Mouse (Mus musculus) adrenal gland, postnatal 14 days (tissue): ENCODE measurements around the gene Hyou1. TPM values are rescaled to one million over a fixed set of nuclear protein-coding genes. Genes with fewer than 3 reads are reported as not detected.
"Not testable (repeated sequence)": the region's sequence is repeated elsewhere in the genome, so short reads cannot be mapped to it uniquely, and the experiment has no call there.

Source experiments
- DNase-seq: peaks from one replicate; pipeline ENCODE4 v3.0.0; 2021; ENCODE audit warnings: mixed read lengths
- total RNA-seq: library from RNA; stranded (reverse); gene quantifications from 2 replicates; pipeline ENCODE4 v1.2.3, GENCODE M21; 2021

Hyou1 gene
- total RNA-seq, 1 experiment from 2014 or later = 122 TPM

GRCm38 (mm10) chr9:44351396-44351795 lies 27.9 kb upstream of the Hyou1 start:
- no peak for DNase-seq

- DNase-seq = no peak
Measured at GRCm38 (mm10) chr9:44352337-44352736, 27.0 kb upstream of the Hyou1 start.

GRCm38 (mm10) chr9:44353142-44353541 lies 26.1 kb upstream of the Hyou1 start:
- DNase-seq = peak; percentile 59

- DNase-seq = peak; percentile 42
Measured at GRCm38 (mm10) chr9:44357207-44357606, 22.1 kb upstream of the Hyou1 start.

- DNase-seq = peak; percentile 97
Measured at GRCm38 (mm10) chr9:44361190-44361917, 17.9 kb upstream of the Hyou1 start, which contains the start of gene Vps11. Vps11 (minus strand) TSS chr9:44361670.

GRCm38 (mm10) chr9:44361931-44362330 lies 17.4 kb upstream of the Hyou1 start:
- not testable (repeated sequence) for DNase-seq

GRCm38 (mm10) chr9:44364480-44364879 lies 14.8 kb upstream of the Hyou1 start:
- DNase-seq = peak; percentile 56

- DNase-seq = no peak
Measured at GRCm38 (mm10) chr9:44373386-44373785, 5.9 kb upstream of the Hyou1 start.

- no peak for DNase-seq
Measured at GRCm38 (mm10) chr9:44376141-44376540, 3.1 kb upstream of the Hyou1 start.

- not testable (repeated sequence) for DNase-seq
Measured at GRCm38 (mm10) chr9:44377335-44377734, 2.0 kb upstream of the Hyou1 start.

- DNase-seq = no peak
Measured at GRCm38 (mm10) chr9:44378153-44378730, 1.0 kb upstream of the Hyou1 start.

- no peak for DNase-seq
Measured at GRCm38 (mm10) chr9:44379862-44380261, 572 bp downstream of the Hyou1 start.

GRCm38 (mm10) chr9:44384596-44384995 lies 5.3 kb downstream of the Hyou1 start:
- DNase-seq = no peak

- no peak for DNase-seq
Measured at GRCm38 (mm10) chr9:44387221-44387620, 7.9 kb downstream of the Hyou1 start.

GRCm38 (mm10) chr9:44389273-44389672 lies 10.0 kb downstream of the Hyou1 start:
- DNase-seq = peak; percentile 70

GRCm38 (mm10) chr9:44391466-44391865 lies 12.2 kb downstream of the Hyou1 start:
- DNase-seq = peak; percentile 88

GRCm38 (mm10) chr9:44396684-44397411 lies 17.6 kb downstream of the Hyou1 start, which contains the start of gene Slc37a4:
Slc37a4 (plus strand) TSS chr9:44396852.
- DNase-seq = peak; percentile 99

- DNase-seq = no peak
Measured at GRCm38 (mm10) chr9:44398087-44398486, 18.8 kb downstream of the Hyou1 start.

- DNase-seq = no peak
Measured at GRCm38 (mm10) chr9:44398551-44398950, 19.3 kb downstream of the Hyou1 start.

- no peak for DNase-seq
Measured at GRCm38 (mm10) chr9:44399114-44399794, 20.0 kb downstream of the Hyou1 start.

- no peak for DNase-seq
Measured at GRCm38 (mm10) chr9:44399795-44400114, 20.5 kb downstream of the Hyou1 start.

- peak; percentile 55 for DNase-seq
Measured at GRCm38 (mm10) chr9:44401081-44401480, 21.8 kb downstream of the Hyou1 start.

- no peak for DNase-seq
Measured at GRCm38 (mm10) chr9:44405011-44405410, 25.7 kb downstream of the Hyou1 start.
